ENCODE assay signal across 8 mouse cellular contexts in genomic region chr3:34080900-34081662, GRCm38 (mm10). TPM values are rescaled to one million over a fixed set of nuclear protein-coding genes. Genes with fewer than 3 reads are reported as not detected.
DNase-seq lines count a peak whose midpoint lies in the region; ATAC-seq lines count a peak whose summit lies in the region.

TSS of gene Dnajc19 (minus strand) at chr3:34081321.

- no peaks in the 10 kb centered on the region for H3K27me3 ChIP-seq in forebrain, embryonic 14.5 days (replicated peaks; ENCODE audit: control insufficient read depth, insufficient read depth, low read length)
- H3K27me3 ChIP-seq in neural tube, embryonic 15.5 days (replicated peaks): no peaks in the 10 kb centered on the region

- ATAC-seq in forebrain, embryonic 14.5 days: peak; percentile 96
- ATAC-seq in neural tube, embryonic 15.5 days (ENCODE audit: low FRiP score): peak; percentile 93

- H3K4me1 ChIP-seq in forebrain, embryonic 14.5 days (ENCODE audit: control insufficient read depth, insufficient read depth, low read length): peaks cover 11% of the 10 kb centered on the region
- H3K4me1 ChIP-seq in neural tube, embryonic 15.5 days: peaks cover 20% of the 10 kb centered on the region

- peak within 1 kb of the TSS; percentile 66 for H3K4me2 ChIP-seq in forebrain, embryonic 14.5 days (ENCODE audit: low read length)
- peak within 1 kb of the TSS; percentile 59 for H3K4me2 ChIP-seq in neural tube, embryonic 15.5 days

- peaks cover 18% of the 10 kb centered on the region for H3K36me3 ChIP-seq in forebrain, embryonic 14.5 days (ENCODE audit: control insufficient read depth, insufficient read depth, low read length)
- peaks cover 8% of the 10 kb centered on the region for H3K36me3 ChIP-seq in neural tube, embryonic 15.5 days

- peak; percentile 93 for DNase-seq in ES-CJ7 (ENCODE audit: low read depth, low spot score)
- DNase-seq in cerebellum, adult 11 months: peak; percentile 93
- peak; percentile 96 for DNase-seq in forebrain, embryonic 14.5 days (ENCODE audit: low spot score)
- DNase-seq in heart, postnatal 14 days: peak; percentile 92 to 95
- DNase-seq in layer of hippocampus, adult 11-12 months (ENCODE audit: low spot score): peak; percentile 96
- peak; percentile 92 to 94 for DNase-seq in lung, adult 18-20 months
- DNase-seq in testis, postnatal 14 days (ENCODE audit: low spot score): peak; percentile 93

- under 1% methylated on average over 50 of the region's 50 CpGs for WGBS in forebrain, embryonic 14.5 days
- under 1% methylated on average over 50 of the region's 50 CpGs for WGBS in neural tube, embryonic 15.5 days

- no peaks in the 10 kb centered on the region for H3K9me3 ChIP-seq in forebrain, embryonic 14.5 days (replicated peaks; ENCODE audit: control insufficient read depth, low read length)
- no peaks in the 10 kb centered on the region for H3K9me3 ChIP-seq in neural tube, embryonic 15.5 days (replicated peaks)

- peak within 1 kb of the TSS; percentile 71 for H3K4me3 ChIP-seq in forebrain, embryonic 14.5 days (ENCODE audit: low read depth, low read length)
- peak within 1 kb of the TSS; percentile 75 for H3K4me3 ChIP-seq in neural tube, embryonic 15.5 days (replicated peaks)

- peak within 1 kb of the TSS; percentile 87 for H3K9ac ChIP-seq in forebrain, embryonic 14.5 days (ENCODE audit: low read length)
- peak within 1 kb of the TSS; percentile 80 for H3K9ac ChIP-seq in neural tube, embryonic 15.5 days (replicated peaks)

- peak within 1 kb of the TSS; percentile 48; the same call in 1 of the 2 replicates for H3K27ac ChIP-seq in forebrain, embryonic 14.5 days (ENCODE audit: low read depth, low read length)
- peak within 1 kb of the TSS; percentile 82 for H3K27ac ChIP-seq in neural tube, embryonic 15.5 days (replicated peaks)

- intact Hi-C loops in heart, postnatal 14 days (cut with DNase I): loop anchor here (5.0 to 10.0 kb wide), 2 partner anchors 124 to 266 kb away; no protein-coding TSS in a partner anchor

RNA-seq across cellular contexts. Expression of gene Dnajc19, which starts in this region (rescaled TPM):
- polyA plus RNA-seq in forebrain, embryonic 14.5 days (2014; fragmentation: Nextera tagmentation; extraction: Ambion mirVana): 139 and 170 TPM in 2 replicates
- 100 to 1,000 TPM; 118 to 132 TPM for total RNA-seq in heart, postnatal 14 days (2021)
- polyA plus RNA-seq in neural tube, embryonic 15.5 days (2015; fragmentation: Nextera tagmentation; extraction: Ambion mirVana): 132 and 133 TPM in 2 replicates

Comparison
In these comparisons a context has a peak if more than half of its experiments do, and no peak if none do; other contexts are left out.
1. Peak in every context shown above with its lines: DNase-seq, ATAC-seq, H3K4me3 ChIP-seq and H3K27ac ChIP-seq.